Mouse (Mus musculus) ES-Bruce4 (cell line): ENCODE measurements around the gene Car9.

ENCODE experiments used
- CTCF ChIP-seq: IDR thresholded peaks from one replicate; pipeline ENCODE4 v1.8.1; 2011; ENCODE audit warnings: low read depth, low read length
- EP300 ChIP-seq: IDR thresholded peaks from 2 replicates; pipeline ENCODE4 v1.6.1; 2011; ENCODE audit warnings: low read depth, low read length; ENCODE audit not compliant: insufficient read depth
- POLR2A ChIP-seq: IDR thresholded peaks from one replicate; pipeline ENCODE4 v1.8.1; 2011; ENCODE audit warnings: low read length; ENCODE audit not compliant: insufficient read depth

DNA sequence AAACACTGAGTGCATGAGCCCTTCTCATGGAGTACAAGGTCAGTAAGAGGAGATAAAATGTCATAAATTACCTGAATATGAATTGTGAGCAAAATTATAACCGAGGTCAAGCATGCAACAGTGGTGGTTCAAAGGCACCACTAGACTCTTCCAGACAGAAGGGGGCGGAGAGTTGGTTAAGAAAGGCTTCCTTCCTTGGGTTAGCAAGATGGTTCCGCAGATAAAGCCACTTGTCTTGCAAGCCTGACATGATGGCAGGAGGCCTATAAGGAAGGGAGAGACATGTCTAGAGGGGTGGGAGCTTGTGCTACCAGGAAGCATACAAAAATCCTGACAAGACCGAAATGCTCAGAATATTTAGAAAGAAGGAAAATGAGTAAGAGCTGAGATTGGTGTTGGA, 2.5 kb upstream of the Car9 start:
- TF ChIP-seq CTCF (no peak), POLR2A (no peak), EP300 (no peak)
